Mouse (Mus musculus): Measurements from ENCODE around the gene Pkp1.

The Pkp1 gene

DNA sequence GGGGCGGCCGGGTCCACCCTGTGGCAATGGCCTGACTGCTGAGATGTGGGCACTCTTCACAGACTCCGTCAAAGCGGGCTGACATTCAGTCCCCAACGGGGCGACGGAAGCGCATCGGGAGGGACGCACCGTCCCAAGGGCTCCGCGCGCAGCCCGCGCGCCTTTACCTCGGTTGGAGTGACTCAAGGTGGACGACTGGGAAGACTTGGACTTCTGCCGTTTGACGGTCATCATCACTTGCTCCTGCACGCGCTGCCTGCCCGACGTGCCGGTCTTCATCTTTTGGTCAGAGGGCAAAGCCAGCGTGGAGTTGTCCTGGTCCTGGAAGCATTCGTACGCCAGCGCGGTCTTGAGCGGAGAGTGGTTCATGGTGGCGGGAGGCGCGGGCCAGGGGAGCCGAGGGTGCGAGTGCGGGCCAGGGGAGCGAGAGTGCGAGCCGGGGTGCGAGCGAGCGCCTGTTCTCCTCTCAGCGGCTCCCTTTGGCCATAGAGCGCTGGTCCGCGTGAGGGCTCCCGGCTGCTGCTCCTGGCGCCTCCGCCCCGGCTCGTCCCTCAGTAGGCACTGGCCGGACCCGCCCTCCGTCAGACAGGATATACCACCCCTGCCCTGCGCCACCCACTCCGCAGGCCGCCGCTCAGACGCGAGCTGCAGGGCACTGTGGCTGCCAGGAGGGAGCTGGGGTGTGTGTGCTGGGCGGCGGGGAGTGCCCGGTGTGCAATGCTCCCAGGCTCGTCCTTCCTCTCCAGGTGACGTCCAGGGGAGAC lies at the start of gene Pkp1:
Gene Pkp1, minus strand, starts transcription at position 564 of the 764 bp plus-strand sequence.
- in situ Hi-C loops (cut with MboI, MseI), result no loop called here

GRCm38 (mm10) chr1:135967739-135968138 lies 48.7 kb upstream of the Pkp1 start:
- in situ Hi-C loops (cut with MboI, MseI), result no loop called here

- in situ Hi-C loops (cut with MboI, MseI), result no loop called here
Measured at GRCm38 (mm10) chr1:135964561-135964960, 45.6 kb upstream of the Pkp1 start.

DNA sequence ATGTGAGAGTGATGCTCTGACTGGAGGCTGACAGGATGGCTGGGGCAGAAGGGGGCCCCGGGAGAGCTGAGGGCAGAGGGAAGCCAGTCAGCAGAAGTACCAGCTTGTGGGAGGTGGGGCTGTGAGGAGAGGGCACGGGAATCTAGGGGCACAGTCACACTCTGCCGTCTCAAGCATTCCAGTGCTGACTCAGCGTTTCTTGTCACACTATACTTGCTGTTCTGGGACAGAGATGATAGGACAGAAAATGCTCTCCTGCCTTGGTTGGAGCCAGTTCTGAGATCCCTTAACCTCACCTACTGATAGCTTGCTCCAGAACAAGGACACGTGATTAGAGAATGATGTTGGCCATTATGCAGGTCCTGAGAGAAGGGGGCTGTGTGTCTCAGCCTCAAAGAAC lies 44.2 kb upstream of the Pkp1 start:
- in situ Hi-C loops (cut with MboI, MseI), result no loop called here

- in situ Hi-C loops (cut with MboI, MseI), result no loop called here
Measured at GRCm38 (mm10) chr1:135958483-135958882, 39.5 kb upstream of the Pkp1 start.

- in situ Hi-C loops (cut with MboI, MseI), result no loop called here
Measured at GRCm38 (mm10) chr1:135948871-135949270, 29.9 kb upstream of the Pkp1 start.

- in situ Hi-C loops (cut with MboI, MseI), result no loop called here
Measured at GRCm38 (mm10) chr1:135946247-135946646, 27.2 kb upstream of the Pkp1 start.

DNA sequence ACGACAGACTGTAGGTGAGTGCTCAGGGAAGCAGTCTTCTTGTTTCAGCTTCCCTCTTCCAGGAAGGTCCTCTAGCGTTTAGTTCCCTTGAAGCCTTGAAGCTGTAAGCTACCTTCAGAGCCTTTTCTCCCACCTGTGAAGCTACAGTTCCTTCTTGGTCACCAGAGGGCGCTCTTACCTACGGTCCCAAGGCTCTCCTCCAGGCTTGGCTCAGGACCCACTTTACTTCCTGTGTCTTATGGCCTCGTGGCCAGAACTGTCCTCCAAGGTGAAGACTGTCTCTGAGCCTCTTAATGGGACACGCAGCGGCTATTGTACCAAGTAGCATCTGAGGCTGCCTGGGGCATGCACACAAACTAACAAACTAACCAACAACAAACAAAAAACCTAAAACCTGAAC lies 26.7 kb upstream of the Pkp1 start:
- in situ Hi-C loops (cut with MboI, MseI), result no loop called here

GRCm38 (mm10) chr1:135944526-135945259 lies 25.7 kb upstream of the Pkp1 start:
- in situ Hi-C loops (cut with MboI, MseI), result loop anchor here (5.0 kb wide), 1 partner anchor 77 kb away; no protein-coding TSS in a partner anchor

DNA sequence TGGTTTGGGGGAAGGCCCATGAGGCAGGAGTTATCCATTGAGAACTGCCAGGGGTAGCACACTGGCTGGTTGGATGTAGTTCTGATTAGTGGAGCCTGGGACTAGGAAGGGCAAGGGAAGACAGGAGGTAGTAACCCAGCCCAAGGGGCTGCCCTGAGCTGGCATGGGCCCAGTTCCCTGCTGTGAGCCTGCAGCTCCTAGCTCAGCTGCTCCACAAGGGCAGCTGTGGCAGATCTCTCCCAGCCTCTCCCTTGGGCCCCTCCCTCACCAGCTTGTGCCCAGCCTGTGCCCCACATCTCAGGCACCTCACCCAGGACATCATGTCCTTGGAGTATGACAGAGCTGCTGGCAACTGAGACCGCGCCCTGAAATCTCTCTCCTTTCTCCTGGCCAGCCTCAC lies 24.7 kb upstream of the Pkp1 start:
- in situ Hi-C loops (cut with MboI, MseI), result loop anchor here (5.0 kb wide), 1 partner anchor 76 kb away; no protein-coding TSS in a partner anchor

GRCm38 (mm10) chr1:135942116-135942515 lies 23.1 kb upstream of the Pkp1 start:
- in situ Hi-C loops (cut with MboI, MseI), result loop anchor here (5.0 kb wide), 1 partner anchor 75 kb away; no protein-coding TSS in a partner anchor

DNA sequence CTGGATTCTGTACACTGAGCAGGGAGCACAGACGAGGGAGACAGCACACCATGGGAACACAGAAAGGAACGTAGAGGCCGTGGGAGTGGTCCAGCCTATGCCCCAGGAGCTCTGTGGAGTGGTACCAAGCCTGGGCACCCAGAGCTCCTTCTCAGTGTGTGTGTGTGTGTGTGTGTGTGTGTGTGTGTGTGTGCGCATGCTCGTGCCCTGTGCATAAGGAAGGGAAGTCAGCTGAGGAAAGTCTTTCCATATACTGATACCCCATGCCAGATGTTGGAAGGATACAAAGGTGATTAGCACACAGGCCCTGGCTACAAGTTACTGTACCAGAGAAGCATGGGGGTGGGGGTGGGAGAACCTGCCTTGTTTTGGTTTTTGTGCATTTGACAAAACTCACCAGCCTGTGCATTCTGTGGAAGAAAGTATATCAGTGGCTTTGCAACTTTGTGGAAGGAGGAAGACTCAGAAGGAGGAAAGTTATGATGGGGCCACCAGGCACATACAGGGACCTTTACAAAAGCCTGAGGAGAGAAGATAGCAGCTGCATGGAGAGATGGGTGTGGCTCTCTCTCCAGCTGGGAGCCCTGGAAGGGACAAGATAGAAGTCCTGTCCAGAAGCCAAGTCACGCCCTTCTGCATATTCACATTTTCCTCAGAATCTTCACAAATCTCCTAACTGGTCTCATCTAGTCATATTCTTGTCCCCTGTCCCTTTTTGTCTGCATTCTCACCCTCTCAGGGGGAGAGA lies 22.4 kb upstream of the Pkp1 start:
- in situ Hi-C loops (cut with MboI, MseI), result loop anchor here (5.0 kb wide), 1 partner anchor 74 kb away; no protein-coding TSS in a partner anchor

DNA sequence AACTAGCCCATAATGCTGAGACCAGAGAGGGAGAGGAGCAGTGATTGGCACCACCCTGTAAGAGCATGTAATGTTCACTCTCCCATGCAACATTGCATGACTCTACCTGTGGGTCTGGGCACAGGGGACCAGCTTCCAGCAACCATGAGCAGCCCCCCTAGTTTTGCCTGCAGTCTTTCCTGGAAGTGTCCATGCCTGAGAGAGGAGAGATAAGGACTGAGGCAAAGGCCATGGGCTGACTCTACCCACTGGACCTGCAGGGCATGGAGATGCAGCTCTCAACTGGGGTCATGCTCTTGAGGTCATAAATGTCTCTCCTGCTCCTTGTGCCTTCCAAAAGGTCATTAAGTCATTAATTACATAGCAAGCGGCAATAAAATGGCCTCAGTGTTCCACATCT lies 17.1 kb upstream of the Pkp1 start:
- in situ Hi-C loops (cut with MboI, MseI), result no loop called here

DNA sequence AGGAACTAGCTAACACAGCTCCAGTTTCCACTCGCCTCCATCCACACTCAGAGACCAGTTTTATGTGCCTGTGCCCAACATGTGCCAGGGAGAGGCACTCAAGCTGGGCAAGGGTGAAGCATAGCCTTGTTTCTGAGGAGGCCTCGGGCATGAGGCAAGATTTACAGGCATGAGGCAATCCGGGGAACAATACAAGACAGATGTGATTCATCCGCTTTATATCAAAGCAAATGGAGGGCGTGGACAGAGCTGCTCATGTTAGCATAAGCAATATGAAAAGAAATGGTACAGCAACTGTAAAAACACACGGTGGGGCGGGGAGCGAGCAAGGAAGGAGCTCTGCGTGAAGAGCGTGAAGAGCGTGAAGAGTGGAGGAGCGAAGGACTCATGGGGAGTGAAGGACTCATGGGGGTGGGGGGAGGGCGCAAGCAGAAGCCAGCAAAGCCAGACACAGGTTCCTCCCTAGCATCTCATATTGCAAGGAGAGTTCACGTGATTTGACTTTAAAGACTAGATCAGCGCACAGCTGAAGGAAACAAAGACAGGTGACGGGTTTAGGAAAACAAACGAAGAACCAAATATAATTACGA lies 14.8 kb upstream of the Pkp1 start:
- in situ Hi-C loops (cut with MboI, MseI), result no loop called here

- in situ Hi-C loops (cut with MboI, MseI), result no loop called here
Measured at GRCm38 (mm10) chr1:135929876-135930275, 10.9 kb upstream of the Pkp1 start.

- in situ Hi-C loops (cut with MboI, MseI), result no loop called here
Measured at GRCm38 (mm10) chr1:135925848-135926247, 6.8 kb upstream of the Pkp1 start.

DNA sequence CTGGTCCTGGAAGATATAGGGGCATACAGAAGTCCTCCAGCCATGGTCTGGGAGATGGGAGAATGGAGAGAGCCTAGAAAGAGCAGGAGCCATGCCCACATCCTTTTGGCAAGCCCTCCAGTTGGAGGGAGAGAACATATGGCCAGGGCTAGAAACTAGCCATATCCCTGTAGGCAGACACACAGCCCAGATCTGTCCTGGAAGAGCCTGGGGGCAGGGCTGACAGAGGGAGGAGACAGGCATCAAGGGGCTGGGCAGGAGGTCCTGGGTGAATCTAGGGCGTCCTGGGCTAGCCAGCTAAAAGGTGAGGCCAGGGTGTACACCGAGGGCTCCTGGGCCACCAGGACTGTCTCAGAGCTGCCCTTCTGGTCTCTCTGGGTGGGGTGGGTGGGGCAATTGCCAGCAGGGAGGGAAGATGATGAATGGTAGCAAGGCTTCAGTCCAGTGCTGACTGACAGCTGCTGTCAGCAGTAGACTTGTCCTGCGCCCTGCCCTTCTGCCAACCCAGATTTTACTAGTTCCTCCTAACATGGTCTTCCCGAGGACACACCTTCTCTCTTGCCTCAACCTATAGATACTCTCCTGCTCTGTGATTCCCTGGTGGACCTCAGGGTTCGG lies 5.5 kb upstream of the Pkp1 start:
- in situ Hi-C loops (cut with MboI, MseI), result no loop called here

DNA sequence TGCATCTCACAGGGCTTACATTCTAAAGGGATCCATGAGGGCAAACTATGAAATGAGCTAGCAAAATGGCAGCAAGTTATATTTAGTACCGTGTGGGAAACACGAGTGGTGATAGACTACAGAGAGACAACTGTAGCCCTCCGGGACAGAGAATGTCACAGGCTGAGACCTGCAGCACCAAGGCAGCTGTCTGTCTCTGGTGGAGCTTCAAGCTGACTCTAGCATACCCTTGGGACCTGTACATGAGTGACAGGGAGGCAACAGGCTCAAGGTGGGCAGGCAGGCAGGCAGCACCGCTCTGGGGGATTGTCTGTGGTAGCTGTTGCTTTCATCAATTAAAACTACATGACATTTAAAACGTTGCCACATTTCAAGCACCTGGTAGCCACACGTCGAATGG lies 4.2 kb upstream of the Pkp1 start:
- in situ Hi-C loops (cut with MboI, MseI), result no loop called here

DNA sequence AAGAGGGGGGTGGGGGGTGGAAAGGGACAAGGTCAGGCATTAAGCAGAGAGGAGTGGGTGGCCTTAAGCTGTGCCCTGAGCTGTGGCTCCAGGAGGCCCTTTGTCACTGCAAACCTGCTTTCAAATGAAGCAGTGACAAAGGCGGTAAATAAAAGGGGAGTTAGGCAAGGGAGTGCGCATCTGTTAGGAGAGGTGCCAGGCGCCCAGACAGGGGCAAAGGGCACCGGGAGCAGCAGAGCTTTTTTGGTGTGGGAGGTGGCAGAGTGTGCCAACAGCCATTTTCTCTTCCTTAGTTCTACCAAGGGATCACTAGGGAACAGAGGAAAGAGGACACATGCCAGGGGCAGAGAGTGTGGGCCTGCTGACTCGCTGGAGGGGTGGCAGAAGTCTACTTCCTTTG lies 1.8 kb downstream of the Pkp1 start:
- in situ Hi-C loops (cut with MboI, MseI), result no loop called here

DNA sequence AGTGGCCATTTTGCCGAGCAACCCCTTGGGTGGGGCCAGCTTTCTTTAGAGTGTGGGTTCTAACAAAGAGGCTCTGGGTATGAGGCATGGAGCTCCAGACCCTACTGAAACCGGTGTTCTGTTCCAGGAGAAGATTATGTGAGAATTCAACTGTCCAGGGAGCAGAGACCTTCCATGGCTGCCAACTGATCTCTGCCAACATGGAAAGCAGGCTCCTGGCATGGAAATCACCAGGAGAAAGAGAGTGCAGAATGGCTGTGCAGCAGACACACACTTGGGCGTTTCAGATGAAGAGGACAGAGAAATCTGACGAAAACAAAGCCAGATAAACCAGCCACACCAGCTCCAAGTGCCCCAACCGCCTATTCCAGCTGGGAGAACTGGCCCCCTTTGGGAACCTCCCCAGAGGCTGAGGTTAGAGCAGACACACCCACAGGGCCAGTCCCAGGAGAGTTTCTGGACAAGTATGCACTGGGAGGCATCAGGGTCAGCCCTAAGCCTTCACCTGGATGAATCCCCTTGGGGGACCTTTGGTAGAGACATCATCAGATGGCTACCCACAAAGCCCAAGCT lies 2.4 kb downstream of the Pkp1 start:
- in situ Hi-C loops (cut with MboI, MseI), result no loop called here

GRCm38 (mm10) chr1:135913657-135914056 lies 5.3 kb downstream of the Pkp1 start:
- in situ Hi-C loops (cut with MboI, MseI), result no loop called here
